Mouse (Mus musculus) stomach, postnatal 0 days (tissue): ENCODE data around the gene Naf1. TPM values are rescaled to one million over a fixed set of nuclear protein-coding genes. Genes with fewer than 3 reads are reported as not detected.

ENCODE experiments used
- ATAC-seq: fragments of 200-750 bp; cut with Nextera tagmentation; 2 replicates; pipeline ENCODE4 v1.8.0; 2017; ENCODE audit not compliant: low FRiP score, low TSS enrichment
- DNase-seq: peaks from one replicate; pipeline ENCODE4 v3.0.0-alpha.2; 2016; ENCODE audit warnings: low spot score
- H3K27ac ChIP-seq: fragments of 300-500 bp; sonication (generic); replicated peaks from 2 replicates; pipeline ENCODE4 v1.5.1; 2014; ENCODE audit warnings: mild to moderate bottlenecking, control low read depth
- H3K27me3 ChIP-seq: fragments of 300-500 bp; sonication (generic); 2 replicates; pipeline ENCODE4 v1.6.1; 2014; ENCODE audit warnings: low read length; ENCODE audit not compliant: control insufficient read depth, insufficient read depth
- H3K36me3 ChIP-seq: fragments of 300-500 bp; sonication (generic); 2 replicates; pipeline ENCODE4 v1.6.1; 2014; ENCODE audit warnings: low read length, mixed read lengths; ENCODE audit not compliant: control insufficient read depth, insufficient read depth
- H3K4me1 ChIP-seq: fragments of 300-500 bp; sonication (generic); replicated peaks from 2 replicates; pipeline ENCODE4 v1.6.1; 2014; ENCODE audit warnings: antibody characterized with exemption; ENCODE audit not compliant: control insufficient read depth, insufficient read depth
- H3K4me2 ChIP-seq: fragments of 300-500 bp; sonication (generic); replicated peaks from 2 replicates; pipeline ENCODE4 v1.6.1; 2014; ENCODE audit warnings: low read depth, mild to moderate bottlenecking, control low read depth, moderate library complexity
- H3K4me3 ChIP-seq: fragments of 300-500 bp; sonication (generic); 2 replicates; pipeline ENCODE4 v1.5.1; 2014; ENCODE audit warnings: low read depth, low read length, control low read depth
- H3K9ac ChIP-seq: fragments of 300-500 bp; sonication (generic); 2 replicates; pipeline ENCODE4 v1.6.1; 2014; ENCODE audit warnings: mild to moderate bottlenecking, low read length, control low read depth, mixed read lengths
- H3K9me3 ChIP-seq: fragments of 300-500 bp; sonication (generic); 2 replicates; pipeline ENCODE4 v1.6.1; 2016; ENCODE audit warnings: low read length; ENCODE audit not compliant: control insufficient read depth
- CTCF ChIP-seq: IDR thresholded peaks from 2 replicates; pipeline ENCODE4 v1.5.1; 2016; ENCODE audit warnings: antibody characterized with exemption, low read depth, mild to moderate bottlenecking, moderate library complexity
- EP300 ChIP-seq: optimal IDR thresholded peaks from 2 replicates; pipeline ENCODE3; 2016; ENCODE audit warnings: antibody characterized with exemption
- WGBS: fragments of 180-500 bp; shearing (Covaris S2); extraction: QIAGEN DNeasy Blood & Tissue Kit; methylation state at CpG from one replicate; pipeline ENCODE4 v1.1.7; 2014; 5-methylcytosine and 5-hydroxymethylcytosine counted together
- polyA plus RNA-seq: library from polyadenylated mRNA; unstranded; fragments of >200 nt; fragmentation: Nextera tagmentation; extraction: Ambion mirVana; gene quantifications from 2 replicates; pipeline ENCODE4 v1.2.1, GENCODE M21; 2015

Gene Naf1
- polyA plus RNA-seq, 1 experiment from 2014 or later: 2.3 TPM

DNA sequence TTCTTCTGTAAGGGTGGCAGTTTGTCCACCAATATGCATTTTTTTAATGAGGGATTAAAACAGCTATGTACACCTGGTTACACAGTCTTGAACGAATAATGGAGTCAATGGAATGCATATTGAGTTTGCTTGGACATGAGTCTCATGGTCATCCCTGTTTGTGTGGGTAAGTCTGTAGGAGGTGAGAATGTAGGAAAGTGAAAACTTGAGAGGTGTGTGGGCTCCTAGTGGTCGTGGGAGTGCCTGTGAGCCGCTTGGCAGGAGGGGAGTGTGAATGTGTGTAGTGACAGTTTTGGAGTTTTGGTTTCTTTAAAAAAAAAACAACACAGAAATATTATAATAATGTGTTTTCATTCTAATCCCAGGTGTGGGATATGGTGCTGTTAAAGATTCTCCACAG lies 7.7 kb downstream of the Naf1 start:
- Histone ChIP-seq H3K4me2 (no peak overlapping the region), H3K4me3 (no peak overlapping the region), H3K27me3 (no peaks in the 10 kb centered on the region), H3K4me1 (no peaks in the 10 kb centered on the region), H3K9me3 (no peaks in the 10 kb centered on the region), H3K9ac (no peak overlapping the region), H3K36me3 (no peaks in the 10 kb centered on the region), H3K27ac (no peak overlapping the region)
- ATAC-seq: no peak
- 62% methylated on average over 3 of the region's 3 CpGs for WGBS
- TF ChIP-seq EP300 (no peak), CTCF (no peak)
- DNase-seq: no peak

DNA sequence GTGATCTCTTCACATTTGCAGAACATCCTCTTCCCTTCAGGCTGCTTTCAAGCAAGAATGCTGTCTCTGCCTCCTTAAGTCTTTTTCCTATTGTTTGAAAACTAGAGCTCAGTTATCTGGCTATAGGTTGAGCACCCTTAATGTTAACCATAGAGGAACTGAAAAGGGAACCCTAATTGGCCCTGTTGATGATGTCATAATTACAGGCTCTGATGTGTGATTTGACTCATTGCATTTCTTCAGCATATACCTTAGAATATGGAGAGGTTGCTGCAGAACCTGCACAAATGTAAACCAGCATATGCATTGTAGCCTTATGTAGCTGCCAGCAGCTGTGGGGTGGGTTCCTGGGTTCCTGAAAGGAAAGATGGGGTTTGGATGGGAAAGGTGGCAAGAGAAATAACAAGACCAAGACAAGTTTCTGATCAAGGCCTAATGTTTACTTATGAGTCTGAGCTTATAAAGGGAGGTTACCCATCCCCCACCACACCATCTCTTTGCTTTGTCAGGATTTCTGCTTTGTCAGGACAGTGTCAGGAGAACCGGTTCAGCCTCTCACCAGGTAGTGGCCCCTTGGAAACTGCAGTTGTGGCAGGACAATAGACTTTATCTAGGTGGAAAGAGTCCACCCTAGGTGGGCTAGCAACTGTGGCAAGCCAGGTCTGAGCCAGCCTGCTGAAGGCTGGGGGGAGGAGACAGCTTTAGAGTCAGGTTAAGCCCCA lies 9.4 kb downstream of the Naf1 start:
- ATAC-seq (no peak), DNase-seq (no peak)
- Histone ChIP-seq H3K36me3 (no peaks in the 10 kb centered on the region), H3K27ac (no peak overlapping the region), H3K4me1 (no peaks in the 10 kb centered on the region), H3K9ac (no peak overlapping the region), H3K4me2 (no peak overlapping the region), H3K27me3 (no peaks in the 10 kb centered on the region), H3K9me3 (no peaks in the 10 kb centered on the region), H3K4me3 (no peak overlapping the region)
- WGBS: 37% methylated on average over 1 of the region's 1 CpGs
- TF ChIP-seq CTCF (no peak), EP300 (no peak)

DNA sequence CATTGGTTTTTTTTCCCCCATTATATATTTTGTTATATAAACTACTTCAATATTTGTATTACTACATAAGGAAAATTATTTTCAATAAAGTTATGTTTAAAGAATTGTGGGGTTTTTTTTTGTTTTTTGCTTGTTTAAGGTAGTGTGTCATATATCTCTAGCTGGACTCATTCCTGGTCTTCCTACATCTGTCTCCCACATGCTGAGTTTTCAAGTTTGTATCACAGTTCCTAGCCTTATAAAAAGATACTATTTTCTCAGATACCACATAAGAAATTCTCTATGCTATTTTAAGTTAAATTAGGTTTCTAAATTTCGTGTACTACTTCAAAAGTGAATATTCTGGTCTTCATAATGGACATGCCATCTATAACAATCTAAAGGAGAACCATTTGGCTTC lies 23.8 kb downstream of the Naf1 start:
- Histone ChIP-seq H3K4me1 (no peaks in the 10 kb centered on the region), H3K27me3 (no peaks in the 10 kb centered on the region), H3K9ac (no peak overlapping the region), H3K9me3 (no peaks in the 10 kb centered on the region), H3K36me3 (no peaks in the 10 kb centered on the region), H3K4me3 (no peak overlapping the region), H3K4me2 (no peak overlapping the region), H3K27ac (no peak overlapping the region)
- WGBS: 65% methylated on average over 1 of the region's 1 CpGs
- DNase-seq (no peak), ATAC-seq (no peak)
- TF ChIP-seq CTCF: no peak
- TF ChIP-seq EP300: no peak

DNA sequence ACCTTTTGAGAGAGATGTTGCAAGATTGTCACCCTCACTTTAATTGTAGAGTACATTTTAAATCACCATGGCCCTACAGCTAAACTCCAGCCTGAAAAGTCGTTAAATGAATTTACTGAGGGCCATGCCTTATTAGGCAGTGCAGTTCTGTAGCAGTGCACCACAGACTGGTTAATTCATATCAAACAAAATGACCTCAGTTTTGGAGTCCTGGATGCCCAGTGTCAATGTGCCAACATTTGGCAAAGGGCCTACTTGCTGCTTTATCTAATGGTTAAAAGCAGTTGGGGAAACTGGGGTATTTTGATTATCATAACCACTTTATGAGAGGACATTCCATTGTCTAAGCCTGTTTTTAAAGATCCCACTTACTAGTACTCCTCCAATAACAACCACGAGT lies 31.9 kb downstream of the Naf1 start:
- no peak overlapping the region for H3K4me3 ChIP-seq
- H3K4me1 ChIP-seq: no peaks in the 10 kb centered on the region
- no peak for ATAC-seq
- TF ChIP-seq CTCF: no peak
- TF ChIP-seq EP300: no peak
- no peaks in the 10 kb centered on the region for H3K9me3 ChIP-seq
- no peaks in the 10 kb centered on the region for H3K36me3 ChIP-seq
- H3K9ac ChIP-seq: no peak overlapping the region
- H3K27me3 ChIP-seq: no peaks in the 10 kb centered on the region
- H3K27ac ChIP-seq: no peak overlapping the region
- H3K4me2 ChIP-seq: no peak overlapping the region
- no peak for DNase-seq
- 82% methylated on average over 2 of the region's 2 CpGs for WGBS

DNA sequence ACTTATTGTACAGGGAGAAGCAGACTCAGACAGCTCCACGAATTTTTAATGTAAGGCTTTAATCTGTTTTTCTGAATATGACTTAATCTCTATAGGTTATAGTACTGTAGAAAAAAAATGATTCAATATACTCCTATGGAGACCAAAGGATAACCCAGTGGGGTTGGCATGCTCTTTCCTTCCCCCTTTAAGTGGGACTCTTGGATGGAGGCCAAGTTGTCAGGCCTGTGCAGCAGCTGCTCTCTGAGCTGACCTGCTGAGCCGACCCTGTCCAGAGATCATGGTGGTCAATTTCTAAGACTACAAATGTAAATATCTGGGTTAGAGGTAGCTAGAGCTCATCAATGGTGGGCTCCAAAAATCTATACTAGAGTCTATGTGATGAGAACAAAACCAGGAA lies 45.0 kb downstream of the Naf1 start:
- Histone ChIP-seq H3K9me3 (no peaks in the 10 kb centered on the region), H3K4me2 (no peak overlapping the region), H3K4me3 (no peak overlapping the region), H3K4me1 (no peaks in the 10 kb centered on the region), H3K36me3 (no peaks in the 10 kb centered on the region), H3K27me3 (no peaks in the 10 kb centered on the region), H3K9ac (no peak overlapping the region), H3K27ac (no peak overlapping the region)
- no peak for ATAC-seq
- no peak for DNase-seq
- TF ChIP-seq EP300: no peak
- TF ChIP-seq CTCF: no peak
- 57% methylated on average over 2 of the region's 2 CpGs for WGBS

DNA sequence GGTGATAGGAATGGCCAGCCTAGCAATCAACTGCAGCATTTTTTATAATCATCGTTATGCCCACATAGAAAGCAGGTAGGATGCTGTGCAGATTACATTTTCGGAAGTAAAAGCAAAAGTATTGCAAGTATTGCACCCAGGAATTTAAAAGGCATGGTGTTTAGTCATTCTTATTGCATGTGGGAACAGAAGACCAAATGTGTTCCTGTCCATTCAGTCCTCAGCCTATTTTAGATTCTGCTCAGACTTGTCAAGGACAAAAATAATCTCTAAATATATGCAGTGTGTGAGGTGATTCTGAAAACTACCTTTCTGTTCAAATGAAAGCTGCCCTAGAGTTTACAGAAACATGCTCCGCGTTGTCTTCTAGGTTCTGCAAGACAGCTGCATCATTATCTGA lies 45.5 kb downstream of the Naf1 start:
- H3K4me1 ChIP-seq: no peaks in the 10 kb centered on the region
- H3K4me3 ChIP-seq: no peak overlapping the region
- H3K4me2 ChIP-seq: no peak overlapping the region
- no peaks in the 10 kb centered on the region for H3K36me3 ChIP-seq
- ATAC-seq (no peak), DNase-seq (no peak)
- no peak overlapping the region for H3K9ac ChIP-seq
- no peaks in the 10 kb centered on the region for H3K9me3 ChIP-seq
- no peaks in the 10 kb centered on the region for H3K27me3 ChIP-seq
- H3K27ac ChIP-seq: no peak overlapping the region
- WGBS: 76% methylated on average over 4 of the region's 4 CpGs
- TF ChIP-seq CTCF (no peak), EP300 (no peak)
